Mouse (Mus musculus) forebrain, embryonic 12.5 days (tissue): ENCODE results near the gene Fem1b. TPM values are rescaled to one million over a fixed set of nuclear protein-coding genes. Genes with fewer than 3 reads are reported as not detected.
A peak's percentile ranks its signal among the peaks of the same experiment; 100 is the strongest.
"Not testable (repeated sequence)": the region's sequence is repeated elsewhere in the genome, so short reads cannot be mapped to it uniquely, and the experiment has no call there.

Experiments
- ATAC-seq: fragments of 200-750 bp; cut with Nextera tagmentation; 2 replicates; pipeline ENCODE4 v1.8.0; 2017; ENCODE audit warnings: moderate TSS enrichment; ENCODE audit not compliant: low FRiP score
- H3K27ac ChIP-seq: fragments of 300-500 bp; sonication (generic); 2 replicates; pipeline ENCODE4 v1.5.1; 2016; ENCODE audit warnings: mild to moderate bottlenecking
- H3K27me3 ChIP-seq: fragments of 300-500 bp; sonication (generic); 2 replicates; pipeline ENCODE4 v1.6.1; 2016; ENCODE audit warnings: mild to moderate bottlenecking
- H3K36me3 ChIP-seq: fragments of 300-500 bp; sonication (generic); replicated peaks from 2 replicates; pipeline ENCODE4 v1.6.1; 2016; ENCODE audit warnings: mild to moderate bottlenecking
- H3K4me1 ChIP-seq: fragments of 300-500 bp; sonication (generic); 2 replicates; pipeline ENCODE4 v1.6.1; 2016
- H3K4me2 ChIP-seq: fragments of 300-500 bp; sonication (generic); 2 replicates; pipeline ENCODE4 v1.6.1; 2016; ENCODE audit warnings: mild to moderate bottlenecking, moderate library complexity
- H3K4me3 ChIP-seq: fragments of 300-500 bp; sonication (generic); replicated peaks from 2 replicates; pipeline ENCODE4 v1.5.1; 2016; ENCODE audit warnings: mild to moderate bottlenecking
- H3K9ac ChIP-seq: fragments of 300-500 bp; sonication (generic); 2 replicates; pipeline ENCODE4 v1.6.1; 2016; ENCODE audit warnings: mild to moderate bottlenecking
- H3K9me3 ChIP-seq: fragments of 300-500 bp; sonication (generic); 2 replicates; pipeline ENCODE4 v1.6.1; 2016
- WGBS: fragments of 180-500 bp; shearing (Covaris S2); methylation state at CpG from one replicate; pipeline ENCODE4 v1.1.7; 2016; 5-methylcytosine and 5-hydroxymethylcytosine counted together
- polyA plus RNA-seq: library from polyadenylated mRNA; unstranded; fragments of >200 nt; fragmentation: Nextera tagmentation; extraction: Ambion mirVana; gene quantifications from 2 replicates; pipeline ENCODE4 v1.2.1, GENCODE M21; 2016

Fem1b gene
- polyA plus RNA-seq, 1 experiment from 2014 or later: 56.6 TPM

- 86% methylated on average over 7 of the region's 7 CpGs for WGBS
- Histone ChIP-seq H3K4me3 (no peak overlapping the region), H3K4me2 (no peak overlapping the region), H3K36me3 (no peaks in the 10 kb centered on the region), H3K27ac (no peak overlapping the region), H3K9ac (no peak overlapping the region), H3K9me3 (no peaks in the 10 kb centered on the region), H3K27me3 (no peaks in the 10 kb centered on the region), H3K4me1 (peaks cover 19% of the 10 kb centered on the region)
- ATAC-seq: no peak
Observed at GRCm38 (mm10) chr9:62821811-62822210, 10.1 kb upstream of the Fem1b start.

DNA sequence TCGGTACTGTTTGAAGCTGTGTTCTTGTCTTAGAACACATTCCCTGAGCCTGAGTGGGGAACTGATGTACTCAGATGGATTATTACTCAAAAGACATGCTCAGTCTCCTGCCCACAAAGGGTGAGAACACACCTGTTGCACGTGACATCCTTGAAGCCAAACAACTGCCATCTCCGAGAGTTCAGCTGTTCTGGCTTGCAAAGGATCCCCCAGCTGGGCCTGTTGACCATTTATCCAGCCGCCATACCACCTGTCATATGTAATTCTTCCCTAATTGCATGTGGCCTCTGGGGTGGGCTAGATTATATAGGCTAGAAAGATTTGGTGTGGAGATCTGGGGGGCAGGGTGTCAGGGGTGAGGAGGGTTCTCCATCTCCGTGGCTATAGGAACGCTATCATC, 9.1 kb upstream of the Fem1b start:
- Histone ChIP-seq H3K27ac (no peak overlapping the region), H3K27me3 (no peaks in the 10 kb centered on the region), H3K9ac (no peak overlapping the region), H3K4me2 (no peak overlapping the region), H3K4me1 (peaks cover 9% of the 10 kb centered on the region), H3K9me3 (no peaks in the 10 kb centered on the region), H3K4me3 (no peak overlapping the region), H3K36me3 (no peaks in the 10 kb centered on the region)
- WGBS: 84% methylated on average over 6 of the region's 6 CpGs
- no peak for ATAC-seq

DNA sequence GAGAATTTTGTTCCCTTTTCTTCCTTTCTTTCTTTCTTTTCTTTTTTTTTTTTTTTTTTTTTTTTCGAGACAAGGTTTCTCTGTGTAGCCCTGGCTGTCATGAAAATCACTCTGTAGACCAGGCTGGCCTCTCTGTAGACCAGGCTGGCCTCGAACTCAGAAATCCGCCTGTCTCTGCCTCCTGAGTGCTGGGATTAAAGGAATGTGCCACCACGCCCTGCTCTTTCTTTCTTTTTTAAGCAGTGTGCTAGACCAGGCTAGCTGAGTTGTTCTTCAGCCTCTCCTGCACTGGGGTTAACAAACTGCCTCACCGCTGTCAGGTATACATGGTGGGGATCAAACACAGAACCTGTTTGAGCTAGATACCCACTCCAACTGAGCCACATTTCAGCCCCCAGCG, 8.2 kb upstream of the Fem1b start:
- H3K9ac ChIP-seq, H3K4me3 ChIP-seq, H3K9me3 ChIP-seq, H3K27me3 ChIP-seq, H3K36me3 ChIP-seq, H3K27ac ChIP-seq, H3K4me1 ChIP-seq, ATAC-seq, H3K4me2 ChIP-seq: not testable (repeated sequence)
- 88% methylated on average over 6 of the region's 6 CpGs for WGBS

DNA sequence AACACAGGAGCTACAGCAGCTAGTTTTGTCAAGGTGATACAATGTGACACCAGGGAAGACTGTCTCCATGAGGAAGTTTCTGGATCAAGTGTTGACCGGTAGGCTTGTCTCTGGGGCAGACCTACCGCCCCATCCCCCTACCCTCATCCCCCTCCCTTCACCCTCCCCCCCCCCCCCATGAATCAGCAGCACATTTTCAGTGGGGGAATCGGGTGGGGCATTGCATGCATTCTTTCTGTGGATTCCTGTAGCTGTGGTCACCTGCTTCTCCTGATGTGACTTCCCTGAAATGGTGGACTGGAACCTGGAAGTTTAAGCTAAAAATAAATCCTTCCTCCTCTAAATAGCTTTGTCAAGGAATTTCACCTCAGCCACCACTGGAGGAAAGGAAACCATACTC, 7.8 kb upstream of the Fem1b start:
- 72% methylated on average over 3 of the region's 3 CpGs for WGBS

DNA sequence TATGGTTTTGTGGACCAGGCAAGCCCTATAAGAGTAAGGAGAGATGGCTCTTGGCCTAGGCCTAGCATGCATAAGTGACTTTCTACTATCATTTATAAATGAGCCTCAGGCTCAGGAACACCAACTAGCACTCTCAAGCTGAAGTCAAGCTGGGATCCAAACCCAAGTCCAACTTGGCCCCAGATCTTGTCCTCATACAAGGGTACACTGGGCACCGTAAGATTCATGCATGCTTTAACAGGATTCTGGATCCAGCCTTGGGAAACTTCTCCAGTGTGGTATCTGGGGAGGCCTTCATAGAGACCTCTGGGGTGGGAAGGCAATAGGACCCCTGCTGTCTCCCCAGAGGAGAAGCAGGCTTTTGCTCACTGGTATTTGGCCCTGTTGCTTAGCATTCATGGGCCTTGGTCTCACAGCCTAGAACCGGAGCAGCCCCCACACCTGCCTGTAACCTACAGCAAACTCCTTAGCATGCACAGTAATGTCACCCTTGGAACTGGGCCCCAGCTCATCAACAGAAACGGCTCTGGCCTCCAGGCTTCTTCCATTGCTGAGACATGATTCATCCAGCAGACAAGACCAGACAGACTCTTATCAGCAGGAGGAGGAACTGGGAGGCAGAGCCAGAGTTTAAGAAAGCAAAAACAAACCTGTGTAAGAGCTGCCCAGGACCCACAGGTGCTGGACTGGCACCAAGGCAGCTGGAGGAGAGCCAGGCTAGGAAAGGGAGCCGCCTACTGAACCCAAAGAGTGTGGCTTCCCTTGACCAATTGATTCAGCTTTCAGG, 6.3 kb upstream of the Fem1b start:
- H3K27ac ChIP-seq: peak overlapping the region; percentile 43; the same call in 1 of the 2 replicates
- no peak for ATAC-seq
- no peaks in the 10 kb centered on the region for H3K9me3 ChIP-seq
- no peaks in the 10 kb centered on the region for H3K27me3 ChIP-seq
- no peaks in the 10 kb centered on the region for H3K36me3 ChIP-seq
- H3K9ac ChIP-seq: no peak overlapping the region
- no peak overlapping the region for H3K4me2 ChIP-seq
- no peaks in the 10 kb centered on the region for H3K4me1 ChIP-seq
- no peak overlapping the region for H3K4me3 ChIP-seq
- WGBS: 90% methylated on average over 4 of the region's 4 CpGs

More for the DNA sequence above, 7.8 kb upstream of the Fem1b start:
- no peak for ATAC-seq
- Histone ChIP-seq H3K4me3 (no peak overlapping the region), H3K27me3 (no peaks in the 10 kb centered on the region), H3K9me3 (no peaks in the 10 kb centered on the region), H3K4me1 (no peaks in the 10 kb centered on the region), H3K4me2 (no peak overlapping the region), H3K9ac (no peak overlapping the region), H3K36me3 (no peaks in the 10 kb centered on the region), H3K27ac (no peak overlapping the region)

DNA sequence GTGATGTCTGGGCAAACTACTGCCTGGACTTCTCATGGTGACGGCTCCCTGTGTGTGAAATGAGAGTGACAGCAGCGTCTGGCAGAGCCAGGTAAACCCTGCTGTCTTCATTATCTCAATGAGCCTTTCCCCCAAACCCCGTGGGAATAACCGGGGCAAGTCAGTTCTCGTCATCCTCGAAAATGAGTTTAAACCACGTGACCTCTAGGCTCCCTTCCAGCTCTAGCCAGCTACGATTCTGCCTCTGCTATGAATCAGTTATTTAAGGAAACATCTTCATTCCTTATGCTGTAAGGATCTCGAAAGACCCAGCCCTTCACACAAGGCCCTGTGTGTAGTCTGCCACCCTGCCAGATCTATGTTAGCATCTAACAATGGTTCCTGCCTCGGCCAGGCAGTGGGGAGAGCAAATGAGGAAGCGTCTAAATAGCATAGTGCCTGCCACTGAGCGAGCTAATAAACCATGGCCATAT, 5.4 kb upstream of the Fem1b start:
- ATAC-seq: 0 out of 2 replicates have a peak, but pooled peaks have one; percentile 23
- Histone ChIP-seq H3K4me1 (peaks cover 8% of the 10 kb centered on the region), H3K9me3 (no peaks in the 10 kb centered on the region), H3K4me2 (no peak overlapping the region), H3K4me3 (no peak overlapping the region), H3K27me3 (no peaks in the 10 kb centered on the region), H3K36me3 (no peaks in the 10 kb centered on the region), H3K27ac (peak overlapping the region; percentile 43; the same call in 1 of the 2 replicates), H3K9ac (0 out of 2 replicates have a peak overlapping the region, but pooled peaks have one; percentile 22)
- WGBS: 65% methylated on average over 12 of the region's 12 CpGs

- 83% methylated on average over 9 of the region's 9 CpGs for WGBS
- no peaks in the 10 kb centered on the region for H3K27me3 ChIP-seq
- H3K27ac ChIP-seq: 0 out of 2 replicates have a peak overlapping the region, but pooled peaks have one; percentile 31
- peaks cover 10% of the 10 kb centered on the region for H3K4me1 ChIP-seq
- no peak overlapping the region for H3K4me3 ChIP-seq
- no peak overlapping the region for H3K9ac ChIP-seq
- H3K36me3 ChIP-seq: no peaks in the 10 kb centered on the region
- ATAC-seq: no peak
- no peaks in the 10 kb centered on the region for H3K9me3 ChIP-seq
- H3K4me2 ChIP-seq: no peak overlapping the region
Observed at GRCm38 (mm10) chr9:62816323-62817098, 4.8 kb upstream of the Fem1b start.

DNA sequence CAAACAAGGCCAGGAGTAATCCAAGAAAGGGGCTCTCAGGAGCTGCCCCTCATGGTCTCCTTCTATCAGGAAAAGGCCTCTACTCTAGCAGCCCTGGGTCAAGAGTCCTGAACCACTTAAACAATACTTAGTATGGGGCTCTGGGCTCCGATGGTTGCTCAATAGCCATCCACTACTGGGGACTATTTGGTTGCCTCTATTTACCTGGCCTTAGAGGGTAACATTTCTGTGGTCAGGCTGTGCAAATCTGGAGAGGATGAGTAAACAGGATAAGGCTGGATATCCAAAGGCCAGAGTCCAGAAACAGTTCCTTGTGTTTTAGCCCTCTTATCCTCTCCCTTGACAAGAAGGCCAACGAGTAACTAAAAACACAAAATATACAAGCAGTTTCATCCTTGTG, 3.0 kb upstream of the Fem1b start:
- WGBS: 78% methylated on average over 2 of the region's 2 CpGs
- H3K27ac ChIP-seq: no peak overlapping the region
- no peak overlapping the region for H3K4me3 ChIP-seq

GRCm38 (mm10) chr9:62812216-62813049, 699 bp upstream of the Fem1b start:
- peak overlapping the region; percentile 96 for H3K4me2 ChIP-seq
- peak overlapping the region; percentile 99 for H3K4me3 ChIP-seq
- peak overlapping the region; percentile 94 for H3K9ac ChIP-seq
- H3K4me1 ChIP-seq: peaks cover 34% of the 10 kb centered on the region
- peak; percentile 39; the same call in 1 of the 2 replicates for ATAC-seq
- no peaks in the 10 kb centered on the region for H3K27me3 ChIP-seq
- 7% methylated on average over 14 of the region's 14 CpGs for WGBS
- H3K36me3 ChIP-seq: no peaks in the 10 kb centered on the region
- H3K9me3 ChIP-seq: no peaks in the 10 kb centered on the region
- peak overlapping the region; percentile 96 for H3K27ac ChIP-seq

More for the DNA sequence above, 3.0 kb upstream of the Fem1b start:
- H3K9me3 ChIP-seq: no peaks in the 10 kb centered on the region
- no peak for ATAC-seq
- no peaks in the 10 kb centered on the region for H3K36me3 ChIP-seq
- H3K4me1 ChIP-seq: peaks cover 16% of the 10 kb centered on the region
- no peaks in the 10 kb centered on the region for H3K27me3 ChIP-seq
- no peak overlapping the region for H3K9ac ChIP-seq
- no peak overlapping the region for H3K4me2 ChIP-seq

GRCm38 (mm10) chr9:62810543-62811515, 905 bp downstream of the Fem1b start:
- Histone ChIP-seq H3K9me3 (no peaks in the 10 kb centered on the region), H3K4me1 (peaks cover 34% of the 10 kb centered on the region), H3K4me2 (peak overlapping the region; percentile 96), H3K4me3 (peak overlapping the region; percentile 99), H3K27ac (peak overlapping the region; percentile 96), H3K9ac (peak overlapping the region; percentile 94), H3K36me3 (no peaks in the 10 kb centered on the region), H3K27me3 (no peaks in the 10 kb centered on the region)
- WGBS: under 1% methylated on average over 58 of the region's 58 CpGs
- peak; percentile 45 for ATAC-seq

GRCm38 (mm10) chr9:62810095-62810494, 1.6 kb downstream of the Fem1b start:
- Histone ChIP-seq H3K4me3 (peak overlapping the region; percentile 99), H3K27ac (no peak overlapping the region), H3K9me3 (no peaks in the 10 kb centered on the region), H3K9ac (peak overlapping the region; percentile 94), H3K36me3 (no peaks in the 10 kb centered on the region), H3K27me3 (no peaks in the 10 kb centered on the region), H3K4me2 (peak overlapping the region; percentile 96), H3K4me1 (peaks cover 34% of the 10 kb centered on the region)
- 22% methylated on average over 8 of the region's 8 CpGs for WGBS
- no peak for ATAC-seq
